Mouse (Mus musculus): ENCODE measurements around the gene Ado.

Ado gene

DNA sequence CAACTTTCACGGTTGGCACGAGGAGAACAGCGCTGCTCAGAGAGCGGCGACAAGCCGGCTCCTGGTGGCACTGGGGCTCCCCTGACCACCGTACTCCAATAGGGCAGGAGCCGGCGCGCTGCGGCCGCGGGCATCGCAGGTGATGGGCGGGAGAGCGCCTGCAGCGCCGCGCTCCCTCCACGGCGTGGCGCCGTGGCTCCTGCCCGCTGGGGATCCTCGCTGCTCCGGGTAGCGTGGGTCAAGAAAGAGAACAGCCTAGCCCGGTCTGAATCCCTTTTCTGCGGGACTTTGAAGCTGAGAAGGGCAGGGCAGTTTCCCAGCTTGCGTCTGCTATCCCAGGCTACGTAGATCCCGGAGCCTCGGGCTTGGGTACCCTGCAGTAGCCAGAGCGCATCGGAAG is 12.8 kb downstream of the Ado start:
- peak; percentile 84 for DNase-seq

- DNase-seq, result no peak
These were observed 13.5 kb downstream of the Ado start, which contains the start of gene Egr2 for GRCm38 (mm10) chr10:67535256-67535655. TSS of gene Egr2 (plus strand) at chr10:67535475.

GRCm38 (mm10) chr10:67529769-67530168 is 19.0 kb downstream of the Ado start:
- no peak for DNase-seq

GRCm38 (mm10) chr10:67526435-67526834 is 22.3 kb downstream of the Ado start:
- DNase-seq, result no peak

DNA sequence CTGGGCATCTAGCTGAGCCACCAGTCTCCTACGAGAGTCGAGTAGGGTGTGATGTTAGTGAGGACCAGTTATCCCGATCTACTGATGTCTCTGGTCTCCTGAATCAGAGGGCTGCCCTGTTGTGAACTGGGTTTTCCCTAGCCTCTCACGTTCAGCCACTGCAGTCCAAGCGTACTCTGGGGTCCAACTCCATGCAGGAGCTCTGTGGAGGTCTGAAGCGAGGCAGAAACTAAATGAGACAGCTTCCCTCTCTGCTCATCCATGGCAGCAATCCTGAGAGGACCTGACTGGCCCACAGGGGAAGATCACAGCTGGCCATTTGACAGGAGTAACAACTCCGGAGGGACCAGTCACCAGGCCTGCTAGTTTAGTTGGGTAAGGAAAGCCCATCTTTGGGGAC is 24.1 kb downstream of the Ado start:
- DNase-seq, result no peak

DNA sequence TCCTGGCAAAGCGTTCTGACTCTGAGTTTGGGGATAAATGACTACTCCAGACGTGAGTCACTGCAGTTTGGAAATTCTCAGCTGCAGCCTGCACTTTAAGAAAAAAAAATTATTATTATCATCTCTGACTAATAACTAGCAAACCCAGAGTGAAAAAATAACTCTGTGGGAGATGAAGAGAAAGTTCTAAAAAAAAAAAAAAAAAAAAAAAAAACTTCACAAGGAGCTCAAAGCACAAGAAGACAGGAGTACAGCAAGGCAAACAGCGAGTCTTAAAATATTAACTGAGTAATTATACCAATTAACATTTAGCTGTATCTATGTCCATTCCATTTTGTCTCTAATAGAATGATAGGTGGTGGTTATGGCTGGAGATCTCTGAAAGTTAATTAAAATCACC is 24.6 kb downstream of the Ado start:
- no peak for DNase-seq

DNA sequence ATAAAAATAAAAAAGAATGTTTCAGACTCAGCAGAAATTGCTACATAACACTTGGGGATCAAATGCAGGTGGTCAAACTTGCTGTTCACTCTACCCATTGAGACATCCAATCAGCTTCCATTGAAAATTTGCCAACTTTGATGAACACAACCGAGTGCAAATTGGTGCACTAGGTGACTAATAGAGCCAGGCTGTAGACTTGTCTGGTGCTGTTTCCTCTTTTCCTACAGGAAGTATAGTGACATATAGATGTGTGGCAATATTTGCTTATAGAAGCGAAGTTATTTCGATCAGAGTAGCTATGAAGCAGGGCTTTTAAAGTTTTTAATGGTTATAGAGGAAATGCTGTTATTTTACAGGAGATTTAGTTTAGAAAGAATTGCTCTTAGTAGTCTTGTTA is 30.0 kb downstream of the Ado start:
- no peak for DNase-seq

DNA sequence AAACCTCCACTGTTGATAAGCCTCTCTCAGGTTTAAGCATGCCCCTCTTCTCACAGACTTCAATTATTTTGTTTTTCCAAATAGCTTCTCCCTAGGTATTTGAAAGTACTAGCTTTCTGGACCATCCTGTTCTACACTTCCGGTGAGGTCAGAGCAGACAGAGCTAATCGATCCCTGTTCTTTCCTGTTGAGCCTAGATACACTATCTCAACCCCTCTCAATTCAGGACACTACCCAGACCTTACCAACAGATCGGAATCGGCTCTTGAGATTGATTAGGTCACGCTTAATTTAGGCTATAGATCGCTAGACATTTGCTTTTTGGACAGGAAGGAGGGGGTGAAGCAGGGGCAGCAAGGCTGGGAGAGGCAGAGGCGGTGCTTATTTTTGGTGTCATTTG is 35.9 kb downstream of the Ado start:
- no peak for DNase-seq

DNA sequence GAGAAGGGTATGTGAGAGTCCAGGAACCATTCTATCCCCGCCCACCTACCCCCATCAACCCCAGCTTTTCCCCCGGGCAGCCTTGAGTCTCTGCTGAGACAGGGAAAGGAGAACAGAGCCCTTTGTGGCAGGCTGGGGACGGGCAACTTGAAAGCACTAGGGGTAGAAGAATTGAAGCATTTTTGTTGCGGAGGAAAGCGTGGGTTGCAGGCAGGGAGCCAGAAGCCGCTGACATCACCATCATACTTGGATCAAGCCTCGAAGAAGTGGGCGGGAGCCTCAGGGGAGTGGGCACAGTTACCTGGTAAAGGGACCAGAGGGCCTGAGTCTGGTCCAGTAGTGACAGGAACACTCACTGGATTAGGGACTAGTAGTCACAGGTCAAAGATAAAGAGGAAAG is 36.5 kb downstream of the Ado start:
- DNase-seq, result no peak

DNA sequence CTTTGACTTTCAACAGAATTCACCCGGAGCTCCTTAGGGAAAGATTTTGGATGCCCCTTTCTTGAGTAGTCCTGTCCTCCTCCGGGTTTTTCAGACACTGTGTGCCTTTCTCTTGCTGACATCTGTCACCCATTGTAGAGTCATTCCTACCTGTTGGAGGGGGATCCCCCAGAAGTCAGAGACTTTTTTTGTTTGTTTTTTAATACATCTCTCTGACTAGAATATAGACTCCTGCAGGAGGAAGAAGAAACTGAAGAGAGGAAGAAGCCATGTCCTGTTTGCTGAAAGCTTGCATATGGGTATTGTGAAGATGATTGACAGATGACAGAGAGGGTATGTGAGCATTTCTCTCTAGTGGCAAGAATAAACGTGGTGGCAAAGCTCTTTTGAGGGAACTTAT is 43.5 kb downstream of the Ado start:
- DNase-seq, result no peak

- no peak for DNase-seq
These were observed 44.7 kb downstream of the Ado start for GRCm38 (mm10) chr10:67504046-67504445.

- no peak for DNase-seq
These were observed 45.3 kb downstream of the Ado start for GRCm38 (mm10) chr10:67503320-67503995.

DNA sequence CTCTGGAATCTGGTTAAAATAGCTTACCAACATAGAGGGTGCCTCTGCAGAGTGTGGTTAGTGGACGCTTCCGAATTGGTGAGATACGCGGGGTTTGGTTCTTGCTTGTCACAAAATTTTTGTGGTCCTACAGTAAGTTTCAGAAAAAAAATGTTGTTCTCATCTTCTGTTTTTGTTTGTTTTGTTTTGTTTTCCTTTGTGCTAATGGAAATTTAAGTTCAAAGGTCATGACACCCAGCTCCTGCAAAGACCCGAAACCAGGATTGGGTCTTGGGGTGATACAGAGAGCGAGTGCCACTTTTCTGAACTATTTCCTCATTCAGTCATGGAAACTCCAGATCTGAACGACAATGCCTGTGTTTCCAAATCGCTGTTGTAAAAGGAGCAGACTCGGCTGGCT is 50.8 kb downstream of the Ado start:
- no peak for DNase-seq

DNA sequence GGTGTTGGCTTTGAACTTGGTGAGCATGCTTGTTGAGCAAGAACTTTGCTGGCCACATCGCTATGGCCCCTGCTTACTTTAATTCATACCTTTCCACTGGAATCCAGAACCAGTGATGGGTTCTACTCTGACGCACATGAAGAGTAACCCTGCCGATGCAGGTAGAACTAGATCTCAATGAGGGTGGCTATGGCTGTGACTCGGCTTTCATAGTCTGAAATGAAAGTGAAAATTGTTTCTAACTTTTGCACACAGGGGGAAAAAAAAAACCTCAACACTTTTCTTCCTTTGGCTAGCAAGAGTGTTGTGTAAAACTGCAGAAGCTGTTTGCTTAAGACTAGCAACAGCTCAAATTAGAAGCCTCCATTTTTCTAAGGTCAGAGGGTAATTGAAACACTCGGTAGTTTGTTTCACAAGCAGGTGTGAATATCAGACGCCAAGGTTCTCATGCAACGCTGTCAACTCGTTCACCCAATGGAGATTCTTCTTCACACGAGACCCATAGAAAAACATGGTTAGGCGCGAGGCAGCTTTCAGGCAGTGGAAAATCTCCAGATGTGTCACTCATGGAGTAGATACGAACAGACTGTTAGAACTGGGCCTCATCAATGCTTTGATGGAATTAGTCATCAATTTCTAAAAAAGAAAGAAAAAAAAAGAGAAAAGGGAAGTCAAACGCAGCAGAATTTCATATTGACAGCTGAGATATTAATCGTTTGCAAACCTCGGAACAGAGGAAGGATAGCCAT is 51.4 kb downstream of the Ado start:
- DNase-seq, result no peak
